Mouse (Mus musculus): Measurements from ENCODE around the gene Prepl. TPM values are rescaled to one million over a fixed set of nuclear protein-coding genes. Genes with fewer than 3 reads are reported as not detected.
A peak's percentile ranks its signal among the peaks of the same experiment; 100 is the strongest.

The Prepl gene
- polyA plus RNA-seq, 1 experiment from 2014 or later: 9.4 TPM

DNA sequence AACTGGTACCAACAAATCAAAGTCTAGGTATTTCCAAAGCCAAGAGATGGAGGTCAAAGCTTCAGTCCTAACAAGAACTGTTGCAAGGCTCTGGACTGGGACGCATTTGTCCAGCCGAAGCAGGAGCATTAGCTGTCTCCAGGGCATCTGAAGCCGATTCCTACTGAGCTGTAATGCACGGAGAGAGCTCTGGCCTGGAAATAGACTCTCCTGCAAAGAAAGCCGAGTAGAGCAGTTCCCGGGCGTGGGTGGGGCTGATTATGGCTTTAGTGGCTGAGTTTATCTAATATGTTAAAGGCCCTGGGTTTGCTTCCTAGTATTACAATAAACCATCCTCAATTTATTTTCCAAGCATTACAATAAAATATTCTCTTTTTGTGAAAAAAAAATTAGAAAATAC, 16.8 kb downstream of the Prepl start:
- no peaks in the 10 kb centered on the region for H3K27me3 ChIP-seq (replicated peaks; ENCODE audit: insufficient read depth, low read length)
- no peaks in the 10 kb centered on the region for H3K36me3 ChIP-seq (ENCODE audit: insufficient read depth, low read length)
- H3K27ac ChIP-seq (ENCODE audit: low read length): no peak overlapping the region
- no peaks in the 10 kb centered on the region for H3K9me3 ChIP-seq (ENCODE audit: low read length)
- no peaks in the 10 kb centered on the region for H3K4me1 ChIP-seq (ENCODE audit: insufficient read depth, low read depth, low read length)
- no peak for TF ChIP-seq EP300 (IDR thresholded peaks at IDR 0.05)
- TF ChIP-seq CTCF (IDR thresholded peaks at IDR 0.05): no peak
- H3K4me2 ChIP-seq (replicated peaks; ENCODE audit: low read depth, low read length): no peak overlapping the region
- DNase-seq (ENCODE audit: low spot score): no peak
- H3K4me3 ChIP-seq (ENCODE audit: low read depth, low read length): no peak overlapping the region
- 82% methylated on average over 7 of the region's 7 CpGs for WGBS
- no peak for ATAC-seq
- no peak overlapping the region for H3K9ac ChIP-seq (replicated peaks; ENCODE audit: low read depth)

DNA sequence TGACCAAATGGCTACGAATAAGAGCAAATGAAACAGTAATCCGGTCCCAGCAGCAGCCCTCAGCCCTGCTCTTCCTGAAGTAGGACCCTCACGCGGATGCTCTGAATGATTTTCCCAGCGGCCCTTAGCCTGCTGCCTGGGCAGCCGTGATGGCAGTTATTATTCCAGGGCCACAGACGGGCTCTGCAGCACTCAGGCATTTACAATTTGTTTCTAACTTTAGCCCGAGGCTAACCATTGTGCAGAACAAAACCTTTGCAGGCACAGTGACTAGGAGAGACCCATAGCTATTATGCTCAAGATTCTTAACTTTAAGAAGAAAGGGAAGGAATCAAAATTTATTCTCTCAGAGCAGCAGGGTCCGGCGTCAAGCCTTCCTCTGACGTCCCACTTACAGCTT, 17.7 kb downstream of the Prepl start:
- DNase-seq (ENCODE audit: low spot score) (no peak), ATAC-seq (no peak)
- Histone ChIP-seq H3K4me3 (ENCODE audit: low read depth, low read length) (no peak overlapping the region), H3K4me2 (replicated peaks; ENCODE audit: low read depth, low read length) (no peak overlapping the region), H3K27me3 (replicated peaks; ENCODE audit: insufficient read depth, low read length) (no peaks in the 10 kb centered on the region), H3K9me3 (ENCODE audit: low read length) (no peaks in the 10 kb centered on the region), H3K36me3 (ENCODE audit: insufficient read depth, low read length) (no peaks in the 10 kb centered on the region), H3K9ac (replicated peaks; ENCODE audit: low read depth) (no peak overlapping the region), H3K4me1 (ENCODE audit: insufficient read depth, low read depth, low read length) (no peaks in the 10 kb centered on the region), H3K27ac (ENCODE audit: low read length) (no peak overlapping the region)
- TF ChIP-seq EP300 (IDR thresholded peaks at IDR 0.05): no peak
- TF ChIP-seq CTCF (IDR thresholded peaks at IDR 0.05): no peak
- 71% methylated on average over 11 of the region's 11 CpGs for whole genome bisulfite sequencing

DNA sequence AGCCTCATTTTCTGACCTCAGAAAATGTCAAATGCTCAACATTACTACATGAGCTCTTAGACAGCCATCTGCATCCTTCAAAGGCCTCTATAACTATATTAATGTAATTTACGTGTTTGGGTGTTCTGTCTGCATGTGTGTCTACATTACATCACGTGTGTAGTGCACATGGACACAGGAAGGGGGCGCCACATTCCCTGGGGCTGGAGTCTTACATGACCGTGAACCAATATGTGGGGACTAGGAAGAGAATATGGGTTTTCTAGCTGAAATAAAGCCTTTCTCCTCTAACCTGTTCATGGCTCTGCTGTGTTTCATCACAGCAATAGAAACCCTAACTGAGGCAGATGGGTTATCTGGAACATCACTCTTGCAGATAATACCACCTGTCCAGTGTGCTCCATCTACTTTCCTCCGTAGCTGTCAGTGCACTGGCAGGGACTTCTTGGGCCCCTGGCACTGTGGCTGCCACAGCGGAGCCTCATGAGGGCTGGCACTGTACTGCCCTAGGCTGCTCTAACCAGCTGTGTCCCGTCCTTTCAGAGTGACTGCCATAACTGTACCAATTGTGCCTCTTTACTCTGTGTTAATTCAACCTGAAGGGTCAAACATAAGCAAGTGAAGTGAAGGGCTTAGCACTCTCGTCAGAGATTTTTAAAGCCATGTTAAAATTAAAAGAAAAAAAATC, 18.8 kb downstream of the Prepl start:
- TF ChIP-seq CTCF (IDR thresholded peaks at IDR 0.05): peak; percentile 25; the same call in 1 of the 2 replicates
- no peak for TF ChIP-seq EP300 (IDR thresholded peaks at IDR 0.05)
- no peak for DNase-seq (ENCODE audit: low spot score)
- ATAC-seq: no peak
- Histone ChIP-seq H3K9me3 (ENCODE audit: low read length) (no peaks in the 10 kb centered on the region), H3K27me3 (replicated peaks; ENCODE audit: insufficient read depth, low read length) (no peaks in the 10 kb centered on the region), H3K4me2 (replicated peaks; ENCODE audit: low read depth, low read length) (no peak overlapping the region), H3K27ac (ENCODE audit: low read length) (no peak overlapping the region), H3K4me1 (ENCODE audit: insufficient read depth, low read depth, low read length) (no peaks in the 10 kb centered on the region), H3K9ac (replicated peaks; ENCODE audit: low read depth) (no peak overlapping the region), H3K4me3 (ENCODE audit: low read depth, low read length) (no peak overlapping the region), H3K36me3 (ENCODE audit: insufficient read depth, low read length) (peaks cover 5% of the 10 kb centered on the region; the same call in 1 of the 2 replicates)
- 95% methylated on average over 8 of the region's 8 CpGs for WGBS

DNA sequence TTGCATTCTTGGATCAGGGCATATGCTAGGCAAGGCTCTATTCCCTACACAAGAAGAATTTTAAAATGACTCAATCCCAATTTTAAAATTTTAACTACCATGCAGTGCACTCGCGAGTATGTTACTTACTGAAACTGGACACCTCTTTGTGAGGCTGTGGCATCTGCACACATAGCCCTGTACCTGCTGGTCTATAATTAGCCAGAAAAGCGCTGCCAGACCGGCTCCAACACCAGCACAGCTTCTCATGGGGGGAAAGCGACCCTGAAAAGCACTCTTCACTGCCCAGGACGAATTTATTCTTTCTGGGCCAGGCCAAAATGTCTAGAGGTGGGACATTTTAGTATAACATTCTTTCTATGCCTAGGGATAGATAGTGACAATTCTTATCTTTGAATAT, 19.4 kb downstream of the Prepl start:
- DNase-seq (ENCODE audit: low spot score): no peak
- TF ChIP-seq CTCF (IDR thresholded peaks at IDR 0.05): no peak
- no peak for TF ChIP-seq EP300 (IDR thresholded peaks at IDR 0.05)
- Histone ChIP-seq H3K9me3 (ENCODE audit: low read length) (no peaks in the 10 kb centered on the region), H3K4me2 (replicated peaks; ENCODE audit: low read depth, low read length) (no peak overlapping the region), H3K27ac (ENCODE audit: low read length) (no peak overlapping the region), H3K27me3 (replicated peaks; ENCODE audit: insufficient read depth, low read length) (no peaks in the 10 kb centered on the region), H3K4me3 (ENCODE audit: low read depth, low read length) (no peak overlapping the region), H3K36me3 (ENCODE audit: insufficient read depth, low read length) (peaks cover 7% of the 10 kb centered on the region; the same call in 1 of the 2 replicates), H3K9ac (replicated peaks; ENCODE audit: low read depth) (no peak overlapping the region), H3K4me1 (ENCODE audit: insufficient read depth, low read depth, low read length) (no peaks in the 10 kb centered on the region)
- no peak for ATAC-seq
- WGBS: 88% methylated on average over 6 of the region's 6 CpGs

- TF ChIP-seq CTCF (IDR thresholded peaks at IDR 0.05): no peak
- TF ChIP-seq EP300 (IDR thresholded peaks at IDR 0.05): no peak
- no peak overlapping the region for H3K9ac ChIP-seq (replicated peaks; ENCODE audit: low read depth)
- H3K9me3 ChIP-seq (ENCODE audit: low read length): no peaks in the 10 kb centered on the region
- DNase-seq (ENCODE audit: low spot score): no peak
- no peaks in the 10 kb centered on the region for H3K4me1 ChIP-seq (ENCODE audit: insufficient read depth, low read depth, low read length)
- peaks cover 16% of the 10 kb centered on the region for H3K36me3 ChIP-seq (ENCODE audit: insufficient read depth, low read length)
- no peak for ATAC-seq
- H3K4me3 ChIP-seq (ENCODE audit: low read depth, low read length): no peak overlapping the region
- no peak overlapping the region for H3K4me2 ChIP-seq (replicated peaks; ENCODE audit: low read depth, low read length)
- WGBS: 90% methylated on average over 7 of the region's 7 CpGs
- no peak overlapping the region for H3K27ac ChIP-seq (ENCODE audit: low read length)
- H3K27me3 ChIP-seq (replicated peaks; ENCODE audit: insufficient read depth, low read length): no peaks in the 10 kb centered on the region
Observed at GRCm38 (mm10) chr17:85067331-85067730, 22.7 kb downstream of the Prepl start.

DNA sequence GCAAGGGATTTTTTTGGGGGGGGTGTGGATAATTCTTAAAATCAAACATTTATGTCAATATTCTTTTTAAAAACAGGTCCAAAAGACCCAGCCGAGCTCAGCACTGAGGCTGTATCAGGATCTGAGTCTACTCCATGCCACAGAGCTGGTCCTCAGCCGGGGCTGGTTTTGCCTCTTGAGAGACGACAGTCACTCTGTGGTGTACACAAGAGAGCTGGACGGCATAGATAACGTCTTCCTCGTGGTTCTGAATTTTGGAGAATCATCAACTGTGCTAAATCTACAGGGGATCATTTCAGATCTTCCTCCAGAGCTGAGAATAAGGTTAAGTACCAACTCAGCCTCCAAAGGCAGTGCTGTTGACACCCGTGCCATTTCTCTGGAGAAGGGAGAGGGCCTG, 26.5 kb downstream of the Prepl start:
- ATAC-seq (no peak), DNase-seq (ENCODE audit: low spot score) (no peak)
- Histone ChIP-seq H3K4me2 (replicated peaks; ENCODE audit: low read depth, low read length) (no peak overlapping the region), H3K9me3 (ENCODE audit: low read length) (no peaks in the 10 kb centered on the region), H3K36me3 (ENCODE audit: insufficient read depth, low read length) (peaks cover 16% of the 10 kb centered on the region), H3K4me3 (ENCODE audit: low read depth, low read length) (no peak overlapping the region), H3K4me1 (ENCODE audit: insufficient read depth, low read depth, low read length) (no peaks in the 10 kb centered on the region), H3K9ac (replicated peaks; ENCODE audit: low read depth) (no peak overlapping the region), H3K27me3 (replicated peaks; ENCODE audit: insufficient read depth, low read length) (no peaks in the 10 kb centered on the region), H3K27ac (ENCODE audit: low read length) (no peak overlapping the region)
- TF ChIP-seq CTCF (IDR thresholded peaks at IDR 0.05): no peak
- no peak for TF ChIP-seq EP300 (IDR thresholded peaks at IDR 0.05)
- WGBS: 79% methylated on average over 7 of the region's 7 CpGs

Measured in lung, postnatal 0 days (tissue).